Mouse (Mus musculus) midbrain, embryonic 10.5 days (tissue): ENCODE measurements around the gene Olfr571. TPM values are rescaled to one million over a fixed set of nuclear protein-coding genes. Genes with fewer than 3 reads are reported as not detected.

Source experiments
- DNase-seq: peaks from one replicate; pipeline ENCODE4 v3.0.0-alpha.2; 2017; ENCODE audit warnings: low spot score
- H3K27ac ChIP-seq: fragments of 300-500 bp; sonication (generic); replicated peaks from 2 replicates; pipeline ENCODE4 v1.5.1; 2016; ENCODE audit warnings: mild to moderate bottlenecking
- H3K27me3 ChIP-seq: fragments of 300-500 bp; sonication (generic); 2 replicates; pipeline ENCODE4 v1.6.1; 2016; ENCODE audit warnings: low read depth, mild to moderate bottlenecking; ENCODE audit not compliant: poor library complexity, severe bottlenecking
- H3K36me3 ChIP-seq: fragments of 300-500 bp; sonication (generic); 2 replicates; pipeline ENCODE4 v1.6.1; 2016; ENCODE audit warnings: mild to moderate bottlenecking, moderate library complexity
- H3K4me1 ChIP-seq: fragments of 300-500 bp; sonication (generic); 2 replicates; pipeline ENCODE4 v1.6.1; 2016
- H3K4me3 ChIP-seq: fragments of 300-500 bp; sonication (generic); 2 replicates; pipeline ENCODE4 v1.5.1; 2016; ENCODE audit warnings: mild to moderate bottlenecking, moderate library complexity
- H3K9me3 ChIP-seq: fragments of 300-500 bp; sonication (generic); replicated peaks from 2 replicates; pipeline ENCODE4 v1.6.1; 2016; ENCODE audit warnings: mild to moderate bottlenecking
- WGBS: fragments of 180-500 bp; shearing (Covaris S2); methylation state at CpG from one replicate; pipeline ENCODE4 v1.1.7; 2016; 5-methylcytosine and 5-hydroxymethylcytosine counted together
- polyA plus RNA-seq: library from polyadenylated mRNA; unstranded; fragments of >200 nt; fragmentation: Nextera tagmentation; extraction: Ambion mirVana; gene quantifications from 2 replicates; pipeline ENCODE4 v1.2.1, GENCODE M21; 2016

Gene Olfr571
- polyA plus RNA-seq, result not detected in 2 replicates

- H3K27ac ChIP-seq, result no peak within 1 kb of the TSS
- DNase-seq, result no peak
- WGBS, result 69% methylated on average over 4 of the region's 4 CpGs
Measured at GRCm38 (mm10) chr7:102917032-102917875, at the start of gene Olfr571. Gene Olfr571, minus strand, starts transcription at chr7:102917536.

DNA sequence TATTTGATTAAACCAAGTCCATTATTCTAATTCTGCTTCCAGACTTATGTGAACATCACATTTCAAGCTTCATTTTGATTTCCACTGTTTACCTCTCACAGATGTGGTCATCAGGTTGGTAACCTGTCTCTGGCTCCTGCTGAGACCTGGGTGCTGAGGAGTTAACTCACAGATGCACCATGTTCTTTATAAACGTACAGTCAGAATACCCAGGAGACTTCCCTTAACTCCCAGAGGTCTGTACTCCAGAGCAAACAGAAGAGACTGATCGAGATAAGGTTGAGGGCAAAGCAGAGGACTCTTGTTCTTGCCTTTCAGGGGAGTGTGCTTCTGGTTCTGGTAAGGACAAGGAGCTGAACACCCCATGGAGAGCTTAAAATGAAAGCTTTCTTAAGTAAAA, 45.0 kb upstream of the Olfr571 start, which contains the start of gene Olfr576:
Gene Olfr576, plus strand, starts transcription at position 301 of the 400 bp plus-strand sequence.
- H3K9me3 ChIP-seq, result no peaks in the 10 kb centered on the region
- H3K27me3 ChIP-seq, result no peaks in the 10 kb centered on the region
- H3K4me3 ChIP-seq, result no peak within 1 kb of the TSS
- DNase-seq, result no peak
- 67% methylated on average over 2 of the region's 2 CpGs for WGBS
- no peaks in the 10 kb centered on the region for H3K4me1 ChIP-seq
- H3K36me3 ChIP-seq, result no peaks in the 10 kb centered on the region
- H3K27ac ChIP-seq, result no peak within 1 kb of the TSS

More at GRCm38 (mm10) chr7:102917032-102917875, at the start of gene Olfr571:
- H3K4me1 ChIP-seq, result no peaks in the 10 kb centered on the region
- no peaks in the 10 kb centered on the region for H3K27me3 ChIP-seq
- no peaks in the 10 kb centered on the region for H3K9me3 ChIP-seq
- H3K36me3 ChIP-seq, result no peaks in the 10 kb centered on the region
- no peak within 1 kb of the TSS for H3K4me3 ChIP-seq

- H3K4me1 ChIP-seq, result no peaks in the 10 kb centered on the region
- no peak within 1 kb of the TSS for H3K4me3 ChIP-seq
- H3K36me3 ChIP-seq, result no peaks in the 10 kb centered on the region
- no peak for DNase-seq
- no peak within 1 kb of the TSS for H3K27ac ChIP-seq
- H3K9me3 ChIP-seq, result no peaks in the 10 kb centered on the region
- 68% methylated on average over 1 of the region's 1 CpGs for WGBS
- H3K27me3 ChIP-seq, result no peaks in the 10 kb centered on the region
Measured at GRCm38 (mm10) chr7:102958593-102958992, 41.3 kb upstream of the Olfr571 start, which contains the start of gene Olfr575. Gene Olfr575, minus strand, starts transcription at chr7:102958775.

- Histone ChIP-seq H3K4me1 (no peaks in the 10 kb centered on the region), H3K36me3 (no peaks in the 10 kb centered on the region)
- 81% methylated on average over 3 of the region's 3 CpGs for WGBS
Measured at GRCm38 (mm10) chr7:102958137-102958536, 40.8 kb upstream of the Olfr571 start.

DNA sequence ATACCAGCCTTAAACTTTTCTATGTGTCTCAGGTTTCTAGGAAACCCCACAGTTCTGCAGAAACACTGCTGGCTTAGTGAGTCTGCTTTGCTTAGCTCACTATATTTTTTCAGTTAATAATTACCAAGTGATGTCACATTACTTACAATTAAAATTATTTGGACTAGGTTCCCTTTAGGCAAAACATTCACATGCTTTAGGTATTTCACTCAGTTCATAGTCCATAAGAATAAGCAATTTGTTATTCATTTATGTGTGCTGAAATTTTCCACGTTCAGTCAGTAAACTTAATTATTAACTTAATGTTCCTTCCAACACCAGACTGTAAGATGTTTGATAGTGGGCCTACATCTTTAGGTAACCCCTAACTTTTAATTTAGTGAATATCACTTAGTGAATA, 33.4 kb upstream of the Olfr571 start:
- H3K27me3 ChIP-seq, result no peaks in the 10 kb centered on the region
- H3K4me1 ChIP-seq, result no peaks in the 10 kb centered on the region
- no peak overlapping the region for H3K4me3 ChIP-seq
- DNase-seq, result no peak
- no peak overlapping the region for H3K27ac ChIP-seq
- WGBS, result 90% methylated on average over 1 of the region's 1 CpGs
- H3K9me3 ChIP-seq, result no peaks in the 10 kb centered on the region
- H3K36me3 ChIP-seq, result no peaks in the 10 kb centered on the region

More at GRCm38 (mm10) chr7:102958137-102958536, 40.8 kb upstream of the Olfr571 start:
- no peak for DNase-seq
- H3K27me3 ChIP-seq, result no peaks in the 10 kb centered on the region
- no peak overlapping the region for H3K27ac ChIP-seq
- H3K9me3 ChIP-seq, result no peaks in the 10 kb centered on the region
- no peak overlapping the region for H3K4me3 ChIP-seq

DNA sequence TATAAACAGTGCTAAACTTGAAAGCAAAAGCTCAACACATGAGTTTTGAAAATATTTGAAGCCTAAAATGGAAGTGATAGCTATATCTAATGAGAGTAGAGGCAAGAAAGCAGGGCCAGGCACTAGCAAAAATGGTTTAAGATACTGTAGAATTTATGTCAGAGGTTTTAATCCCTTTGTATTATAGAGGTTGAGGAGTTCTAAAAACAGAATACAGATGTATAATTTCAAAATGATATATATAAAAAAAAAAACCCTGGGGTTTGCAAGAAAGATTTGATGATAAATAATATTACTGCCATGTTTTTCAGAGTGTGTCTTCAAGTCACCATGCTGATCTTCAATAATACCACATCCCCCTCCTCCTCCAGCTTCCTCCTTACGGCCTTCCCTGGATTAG, 30.8 kb upstream of the Olfr571 start, which contains the start of gene Olfr574:
Gene Olfr574, plus strand, starts transcription at position 301 of the 400 bp plus-strand sequence.
- Histone ChIP-seq H3K4me3 (no peak within 1 kb of the TSS), H3K4me1 (no peaks in the 10 kb centered on the region), H3K9me3 (no peaks in the 10 kb centered on the region), H3K27ac (no peak within 1 kb of the TSS), H3K27me3 (no peaks in the 10 kb centered on the region), H3K36me3 (no peaks in the 10 kb centered on the region)
- no peak for DNase-seq
- 93% methylated on average over 1 of the region's 1 CpGs for WGBS

- Histone ChIP-seq H3K27me3 (no peaks in the 10 kb centered on the region), H3K4me3 (no peak overlapping the region), H3K9me3 (no peaks in the 10 kb centered on the region), H3K4me1 (no peaks in the 10 kb centered on the region), H3K36me3 (no peaks in the 10 kb centered on the region), H3K27ac (no peak overlapping the region)
- WGBS, result 83% methylated on average over 1 of the region's 1 CpGs
- DNase-seq, result no peak
Measured at GRCm38 (mm10) chr7:102943417-102943816, 26.1 kb upstream of the Olfr571 start.

DNA sequence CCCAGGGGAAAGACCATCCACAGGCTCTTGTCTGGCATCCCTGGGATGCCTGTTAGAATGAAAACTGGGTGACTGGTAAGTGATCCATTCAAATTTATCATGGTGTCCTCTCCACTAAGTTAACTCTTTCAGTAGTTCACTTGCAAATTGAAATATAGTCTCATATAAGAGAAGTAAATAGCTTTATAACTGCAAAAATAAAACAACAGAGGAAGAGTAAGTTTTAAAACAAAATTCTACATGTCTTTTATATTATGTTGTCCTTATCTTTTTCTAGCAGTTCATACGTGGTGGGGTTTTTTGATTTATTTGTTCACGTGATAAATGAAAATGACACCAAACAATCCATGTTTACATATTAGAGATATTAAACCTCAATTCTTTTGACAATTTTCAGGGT, 25.1 kb upstream of the Olfr571 start, which contains the start of gene Olfr573-ps1:
Gene Olfr573-ps1, minus strand, starts transcription at position 101 of the 400 bp plus-strand sequence.
- H3K4me3 ChIP-seq, result no peak within 1 kb of the TSS
- no peak within 1 kb of the TSS for H3K27ac ChIP-seq
- no peaks in the 10 kb centered on the region for H3K27me3 ChIP-seq
- no peak for DNase-seq
- H3K4me1 ChIP-seq, result no peaks in the 10 kb centered on the region
- 93% methylated on average over 2 of the region's 2 CpGs for WGBS
- H3K36me3 ChIP-seq, result no peaks in the 10 kb centered on the region
- H3K9me3 ChIP-seq, result no peaks in the 10 kb centered on the region

DNA sequence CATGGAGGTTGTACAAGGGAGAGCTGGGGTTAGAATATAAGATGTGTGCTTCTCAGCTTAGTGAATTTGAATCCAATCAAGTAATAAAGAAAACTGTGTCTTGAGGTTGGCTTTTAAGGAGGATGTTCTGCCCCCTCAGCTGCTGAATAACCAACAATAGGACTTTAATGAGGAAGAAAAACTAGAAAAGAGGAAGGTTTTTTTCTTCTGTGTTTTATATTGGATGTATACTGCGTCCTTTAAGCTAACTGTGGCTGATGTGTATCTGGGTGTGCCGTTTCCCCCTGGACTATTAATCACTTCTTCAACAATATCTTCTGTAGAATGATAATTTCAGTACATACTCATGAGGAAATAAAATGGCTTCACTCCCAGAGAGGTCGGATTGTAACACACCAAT, 9.8 kb upstream of the Olfr571 start:
- no peak for DNase-seq
- 84% methylated on average over 3 of the region's 3 CpGs for WGBS
- Histone ChIP-seq H3K4me3 (no peak overlapping the region), H3K4me1 (no peaks in the 10 kb centered on the region), H3K27ac (no peak overlapping the region), H3K9me3 (no peaks in the 10 kb centered on the region), H3K36me3 (no peaks in the 10 kb centered on the region), H3K27me3 (no peaks in the 10 kb centered on the region)

- no peak for DNase-seq
- Histone ChIP-seq H3K9me3 (no peaks in the 10 kb centered on the region), H3K36me3 (no peaks in the 10 kb centered on the region), H3K27ac (no peak within 1 kb of the TSS), H3K4me3 (no peak within 1 kb of the TSS), H3K4me1 (no peaks in the 10 kb centered on the region), H3K27me3 (no peaks in the 10 kb centered on the region)
- WGBS, result 79% methylated on average over 1 of the region's 1 CpGs
Measured at GRCm38 (mm10) chr7:102924109-102924508, 6.8 kb upstream of the Olfr571 start, which contains the start of gene Olfr572. Gene Olfr572, plus strand, starts transcription at chr7:102924409.

DNA sequence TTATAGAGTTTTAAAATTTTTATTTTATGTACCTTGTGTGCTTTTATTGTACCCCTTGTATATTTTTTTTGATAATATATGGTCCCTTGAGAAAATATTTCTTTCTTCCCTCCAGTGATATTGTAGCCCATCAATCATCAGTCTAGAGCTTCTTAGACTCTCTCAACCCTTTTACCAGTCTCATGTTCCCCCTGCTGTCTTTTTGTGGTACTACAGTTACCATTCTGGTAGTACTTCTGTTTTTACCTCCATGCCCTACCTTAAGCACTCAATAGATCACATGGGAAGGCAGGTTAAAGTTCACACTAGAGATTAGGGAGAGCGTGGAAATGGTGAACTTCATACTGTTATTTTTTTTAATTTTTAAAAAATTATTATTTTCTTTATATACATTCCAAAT, 2.3 kb upstream of the Olfr571 start:
- Histone ChIP-seq H3K9me3 (no peaks in the 10 kb centered on the region), H3K27ac (no peak overlapping the region), H3K36me3 (no peaks in the 10 kb centered on the region), H3K4me1 (no peaks in the 10 kb centered on the region), H3K27me3 (no peaks in the 10 kb centered on the region), H3K4me3 (no peak overlapping the region)
- 28% methylated on average over 1 of the region's 1 CpGs for WGBS
- DNase-seq, result no peak

GRCm38 (mm10) chr7:102916405-102916804, 931 bp downstream of the Olfr571 start:
- H3K4me1 ChIP-seq, result no peaks in the 10 kb centered on the region
- 82% methylated on average over 5 of the region's 5 CpGs for WGBS
- H3K27ac ChIP-seq, result no peak overlapping the region
- H3K27me3 ChIP-seq, result no peaks in the 10 kb centered on the region
- H3K36me3 ChIP-seq, result no peaks in the 10 kb centered on the region
- H3K9me3 ChIP-seq, result no peaks in the 10 kb centered on the region
- DNase-seq, result no peak
- H3K4me3 ChIP-seq, result no peak overlapping the region

DNA sequence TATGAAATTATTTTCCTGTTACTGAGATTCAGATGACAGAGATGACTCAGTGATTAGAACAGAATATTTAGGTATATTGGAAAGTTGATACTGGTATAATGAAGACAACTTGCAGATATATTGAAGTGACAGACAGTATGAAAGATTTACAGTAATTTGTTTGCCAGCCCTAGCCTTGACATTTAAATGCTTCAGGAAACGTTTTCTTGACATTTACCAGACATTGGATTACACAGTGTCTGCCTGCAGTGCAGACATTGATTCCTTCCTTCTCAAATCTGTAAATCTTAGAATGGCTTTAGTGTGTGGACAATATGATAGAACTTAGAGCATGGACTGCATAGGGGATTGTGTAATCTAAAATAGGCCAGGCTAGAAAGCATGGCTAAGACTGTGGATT, 2.1 kb downstream of the Olfr571 start:
- no peaks in the 10 kb centered on the region for H3K9me3 ChIP-seq
- H3K4me1 ChIP-seq, result no peaks in the 10 kb centered on the region
- H3K36me3 ChIP-seq, result no peaks in the 10 kb centered on the region
- H3K4me3 ChIP-seq, result no peak overlapping the region
- H3K27me3 ChIP-seq, result no peaks in the 10 kb centered on the region
- no peak overlapping the region for H3K27ac ChIP-seq
- no peak for DNase-seq
- 74% methylated on average over 1 of the region's 1 CpGs for WGBS
